Mouse (Mus musculus) small intestine, adult 2 months (tissue): ENCODE measurements around the gene Ints1. TPM values are rescaled to one million over a fixed set of nuclear protein-coding genes. Genes with fewer than 3 reads are reported as not detected.
A peak's percentile ranks its signal among the peaks of the same experiment; 100 is the strongest.
"Not testable (repeated sequence)": the region's sequence is repeated elsewhere in the genome, so short reads cannot be mapped to it uniquely, and the experiment has no call there.

Experiments
- H3K27ac ChIP-seq: fragments of 200-500 bp; 2 replicates; pipeline ENCODE4 v1.5.1; 2012; ENCODE audit warnings: low read depth, low read length, control low read depth, inconsistent platforms; ENCODE audit not compliant: insufficient read depth
- H3K27me3 ChIP-seq: fragments of 200-500 bp; 2 replicates; pipeline ENCODE4 v1.6.1; 2012; ENCODE audit warnings: mild to moderate bottlenecking, moderate library complexity, low read length, inconsistent platforms; ENCODE audit not compliant: control insufficient read depth, insufficient read depth
- H3K36me3 ChIP-seq: fragments of 200-500 bp; 2 replicates; pipeline ENCODE4 v1.6.1; 2012; ENCODE audit warnings: mild to moderate bottlenecking, low read length, control low read depth, inconsistent platforms; ENCODE audit not compliant: control insufficient read depth, insufficient read depth
- H3K4me1 ChIP-seq: fragments of 200-500 bp; 2 replicates; pipeline ENCODE4 v1.6.1; 2012; ENCODE audit warnings: low read length, inconsistent platforms, mixed read lengths; ENCODE audit not compliant: control insufficient read depth, insufficient read depth, insufficient read length
- H3K4me3 ChIP-seq: fragments of 200-500 bp; 2 replicates; pipeline ENCODE4 v1.5.1; 2012; ENCODE audit warnings: low read depth, mild to moderate bottlenecking, control low read depth, inconsistent platforms, low read length, moderate library complexity
- CTCF ChIP-seq: fragments of 200-500 bp; IDR thresholded peaks from 2 replicates; pipeline ENCODE4 v1.5.1; 2012; ENCODE audit warnings: low read depth, mild to moderate bottlenecking, control low read depth, inconsistent platforms, low read length, moderate library complexity, mixed read lengths; ENCODE audit not compliant: insufficient replicate concordance, insufficient read length; ENCODE audit errors: extremely low read depth
- POLR2A ChIP-seq: fragments of 200-500 bp; IDR thresholded peaks from 2 replicates; pipeline ENCODE4 v1.6.1; 2012; ENCODE audit warnings: low read depth, mild to moderate bottlenecking, control low read depth, inconsistent platforms, low read length, moderate library complexity
- WGBS: fragments of 180-500 bp; shearing (Covaris S2); methylation state at CpG from one replicate; pipeline ENCODE4 v1.1.7; 2018; 5-methylcytosine and 5-hydroxymethylcytosine counted together
- polyA plus RNA-seq: library from polyadenylated mRNA; depleted of rRNA; stranded (reverse); fragments of >200 nt; gene quantifications from 2 replicates; pipeline ENCODE4 v1.2.3, GENCODE M21; 2012

Gene Ints1
- polyA plus RNA-seq, 1 experiment: 86.6 TPM

GRCm38 (mm10) chr5:139754753-139755152 is 20.7 kb downstream of the Ints1 start:
- TF ChIP-seq CTCF (peak; percentile 72), POLR2A (no peak)

GRCm38 (mm10) chr5:139750535-139750934 is 24.9 kb downstream of the Ints1 start:
- Histone ChIP-seq H3K36me3 (peaks cover 17% of the 10 kb centered on the region), H3K4me3 (no peak overlapping the region), H3K27ac (no peak overlapping the region), H3K4me1 (peaks cover 30% of the 10 kb centered on the region), H3K27me3 (no peaks in the 10 kb centered on the region)
- TF ChIP-seq CTCF: peak; percentile 91
- TF ChIP-seq POLR2A: no peak

More at GRCm38 (mm10) chr5:139754753-139755152, 20.7 kb downstream of the Ints1 start:
- WGBS: 26% methylated on average over 12 of the region's 12 CpGs
- Histone ChIP-seq H3K4me1 (peaks cover 7% of the 10 kb centered on the region), H3K4me3 (no peak overlapping the region), H3K27ac (no peak overlapping the region), H3K27me3 (no peaks in the 10 kb centered on the region), H3K36me3 (peaks cover 50% of the 10 kb centered on the region)

GRCm38 (mm10) chr5:139749413-139750125 is 25.9 kb downstream of the Ints1 start:
- H3K4me3 ChIP-seq: no peak overlapping the region
- WGBS: 34% methylated on average over 16 of the region's 16 CpGs

GRCm38 (mm10) chr5:139745771-139746170 is 29.7 kb downstream of the Ints1 start:
- H3K27me3 ChIP-seq: no peaks in the 10 kb centered on the region
- H3K4me3 ChIP-seq: no peak overlapping the region
- TF ChIP-seq CTCF (peak; percentile 84), POLR2A (no peak)
- H3K36me3 ChIP-seq: peaks cover under 1% of the 10 kb centered on the region; the same call in 1 of the 2 replicates
- H3K4me1 ChIP-seq: peaks cover 34% of the 10 kb centered on the region
- H3K27ac ChIP-seq: no peak overlapping the region
- 4% methylated on average over 3 of the region's 3 CpGs for WGBS

More at GRCm38 (mm10) chr5:139749413-139750125, 25.9 kb downstream of the Ints1 start:
- peaks cover 30% of the 10 kb centered on the region for H3K4me1 ChIP-seq
- peaks cover 12% of the 10 kb centered on the region for H3K36me3 ChIP-seq
- H3K27ac ChIP-seq: no peak overlapping the region; the same call in 1 of the 2 replicates
- TF ChIP-seq CTCF (no peak), POLR2A (no peak)
- no peaks in the 10 kb centered on the region for H3K27me3 ChIP-seq

- WGBS: 11% methylated on average over 3 of the region's 3 CpGs
- not testable (repeated sequence) for H3K27ac ChIP-seq, H3K36me3 ChIP-seq, H3K4me3 ChIP-seq, H3K27me3 ChIP-seq
- peaks cover 14% of the 10 kb centered on the region for H3K4me1 ChIP-seq
Observed at GRCm38 (mm10) chr5:139742640-139743039, 32.8 kb downstream of the Ints1 start.

GRCm38 (mm10) chr5:139738592-139739315 is 36.7 kb downstream of the Ints1 start:
- WGBS: 34% methylated on average over 7 of the region's 7 CpGs
- Histone ChIP-seq H3K4me1 (peaks cover 31% of the 10 kb centered on the region), H3K27ac (peak overlapping the region; percentile 100), H3K36me3 (no peaks in the 10 kb centered on the region), H3K27me3 (no peaks in the 10 kb centered on the region), H3K4me3 (peak overlapping the region; percentile 13; the same call in 1 of the 2 replicates)
- TF ChIP-seq CTCF: peak; percentile 15; the same call in 1 of the 2 replicates
- no peak for TF ChIP-seq POLR2A
